Mouse (Mus musculus) liver, embryonic 16.5 days (tissue): ENCODE results near the gene Slco1a1. TPM values are rescaled to one million over a fixed set of nuclear protein-coding genes. Genes with fewer than 3 reads are reported as not detected.
A peak's percentile ranks its signal among the peaks of the same experiment; 100 is the strongest.
"Not testable (repeated sequence)": the region's sequence is repeated elsewhere in the genome, so short reads cannot be mapped to it uniquely, and the experiment has no call there.

ENCODE experiments used
- ATAC-seq: fragments of 200-750 bp; cut with Nextera tagmentation; 2 replicates; pipeline ENCODE4 v1.8.0; 2017; ENCODE audit warnings: low read depth, mild to moderate bottlenecking, moderate number of reproducible peaks, moderate library complexity
- H3K27ac ChIP-seq: fragments of 300-500 bp; sonication (generic); 2 replicates; pipeline ENCODE4 v1.5.1; 2014; ENCODE audit warnings: mild to moderate bottlenecking, low read length
- H3K27me3 ChIP-seq: fragments of 300-500 bp; sonication (generic); 2 replicates; pipeline ENCODE4 v1.6.1; 2014; ENCODE audit warnings: low read depth, low read length, mixed read lengths; ENCODE audit not compliant: control insufficient read depth, insufficient read depth
- H3K36me3 ChIP-seq: fragments of 300-500 bp; sonication (generic); 2 replicates; pipeline ENCODE4 v1.6.1; 2014; ENCODE audit warnings: mild to moderate bottlenecking; ENCODE audit not compliant: control insufficient read depth, insufficient read depth
- H3K4me1 ChIP-seq: fragments of 300-500 bp; sonication (generic); 2 replicates; pipeline ENCODE4 v1.6.1; 2014; ENCODE audit warnings: low read depth, low read length, mixed read lengths; ENCODE audit not compliant: control insufficient read depth
- H3K4me2 ChIP-seq: fragments of 300-500 bp; sonication (generic); 2 replicates; pipeline ENCODE4 v1.6.1; 2014; ENCODE audit warnings: low read depth, low read length, mixed read lengths
- H3K4me3 ChIP-seq: fragments of 300-500 bp; sonication (generic); 2 replicates; pipeline ENCODE4 v1.5.1; 2014; ENCODE audit warnings: low read depth, mild to moderate bottlenecking, low read length
- H3K9ac ChIP-seq: fragments of 300-500 bp; sonication (generic); 2 replicates; pipeline ENCODE4 v1.6.1; 2014; ENCODE audit warnings: low read depth, low read length
- H3K9me3 ChIP-seq: fragments of 300-500 bp; sonication (generic); replicated peaks from 2 replicates; pipeline ENCODE4 v1.6.1; 2016; ENCODE audit warnings: low read length; ENCODE audit not compliant: control insufficient read depth
- WGBS: fragments of 180-500 bp; shearing (Covaris S2); extraction: QIAGEN DNeasy Blood & Tissue Kit; methylation state at CpG from one replicate; pipeline ENCODE4 v1.1.7; 2014; ENCODE audit not compliant: insufficient replicate concordance; 5-methylcytosine and 5-hydroxymethylcytosine counted together
- polyA plus RNA-seq: library from polyadenylated mRNA; unstranded; fragments of >200 nt; fragmentation: Nextera tagmentation; extraction: Ambion mirVana; gene quantifications from 2 replicates; pipeline ENCODE4 v1.2.1, GENCODE M21; 2015

Slco1a1 gene
- polyA plus RNA-seq, 1 experiment from 2014 or later: not detected

- H3K4me1 ChIP-seq: no peaks in the 10 kb centered on the region
- WGBS: 43% methylated on average over 2 of the region's 2 CpGs
- no peak overlapping the region for H3K4me2 ChIP-seq
- H3K9ac ChIP-seq: no peak overlapping the region
- H3K27ac ChIP-seq: no peak overlapping the region
- no peak for ATAC-seq
- H3K9me3 ChIP-seq: no peaks in the 10 kb centered on the region
- no peak overlapping the region for H3K4me3 ChIP-seq
- H3K36me3 ChIP-seq: no peaks in the 10 kb centered on the region
- H3K27me3 ChIP-seq: no peaks in the 10 kb centered on the region
Observed at GRCm38 (mm10) chr6:141888248-141888647, 58.5 kb downstream of the Slco1a1 start.

DNA sequence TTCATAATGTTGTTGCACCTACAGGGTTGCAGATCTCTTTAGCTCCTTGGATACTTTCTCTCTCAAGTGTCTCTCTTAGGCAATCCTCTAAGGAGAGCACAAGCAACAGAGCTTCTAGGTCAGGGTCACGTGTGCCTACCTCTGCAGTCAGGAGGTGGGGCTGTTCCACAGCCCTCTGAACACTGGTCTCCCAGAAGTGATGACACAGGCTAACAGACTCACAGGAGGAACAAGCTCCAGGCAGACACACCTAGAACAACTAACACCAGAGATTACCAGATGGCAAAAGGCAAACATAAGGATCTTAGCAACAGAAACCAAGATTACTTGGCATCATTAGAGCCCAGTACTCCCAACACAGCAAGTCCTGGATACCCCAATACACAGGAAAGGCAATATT lies 64.2 kb downstream of the Slco1a1 start:
- H3K4me1 ChIP-seq: no peaks in the 10 kb centered on the region
- H3K27ac ChIP-seq: no peak overlapping the region
- H3K4me2 ChIP-seq: no peak overlapping the region
- no peaks in the 10 kb centered on the region for H3K27me3 ChIP-seq
- no peak for ATAC-seq
- no peaks in the 10 kb centered on the region for H3K36me3 ChIP-seq
- no peak overlapping the region for H3K4me3 ChIP-seq
- WGBS: 46% methylated on average over 1 of the region's 1 CpGs
- no peaks in the 10 kb centered on the region for H3K9me3 ChIP-seq
- no peak overlapping the region for H3K9ac ChIP-seq

GRCm38 (mm10) chr6:141875742-141876141 lies 71.0 kb downstream of the Slco1a1 start:
- not testable (repeated sequence) for H3K27ac ChIP-seq, H3K4me1 ChIP-seq, H3K27me3 ChIP-seq, H3K9ac ChIP-seq, H3K4me2 ChIP-seq, ATAC-seq, H3K9me3 ChIP-seq, H3K4me3 ChIP-seq, H3K36me3 ChIP-seq
- 61% methylated on average over 4 of the region's 4 CpGs for WGBS

DNA sequence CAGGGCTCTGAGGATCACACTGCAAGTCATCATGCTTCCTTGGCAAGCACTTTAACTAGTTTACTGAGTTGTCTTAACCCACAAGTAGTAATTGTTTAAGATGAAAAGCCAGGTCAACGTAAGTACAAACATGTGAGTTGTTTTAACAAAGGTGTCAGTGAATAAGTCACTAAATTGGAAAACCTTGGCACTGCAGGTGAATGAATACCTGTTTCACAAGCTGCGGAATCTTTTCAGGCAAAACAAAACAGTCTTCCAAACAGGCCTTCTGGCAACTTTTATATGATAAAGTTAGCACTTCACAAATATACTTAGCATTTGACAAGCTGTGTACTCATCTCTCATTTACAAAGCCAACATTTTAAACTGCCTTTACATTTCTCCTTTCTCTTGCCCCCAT lies 75.1 kb downstream of the Slco1a1 start:
- no peaks in the 10 kb centered on the region for H3K27me3 ChIP-seq
- no peak for ATAC-seq
- H3K4me3 ChIP-seq: no peak overlapping the region
- no peaks in the 10 kb centered on the region for H3K9me3 ChIP-seq
- H3K4me2 ChIP-seq: no peak overlapping the region
- H3K36me3 ChIP-seq: no peaks in the 10 kb centered on the region
- peak overlapping the region; percentile 65 for H3K27ac ChIP-seq
- no peaks in the 10 kb centered on the region for H3K4me1 ChIP-seq
- 45% methylated on average over 2 of the region's 2 CpGs for WGBS
- H3K9ac ChIP-seq: no peak overlapping the region

GRCm38 (mm10) chr6:141868735-141869134 lies 78.0 kb downstream of the Slco1a1 start:
- Histone ChIP-seq H3K4me2 (no peak overlapping the region), H3K36me3 (no peaks in the 10 kb centered on the region), H3K9ac (no peak overlapping the region), H3K4me3 (no peak overlapping the region), H3K27me3 (no peaks in the 10 kb centered on the region), H3K9me3 (no peaks in the 10 kb centered on the region), H3K27ac (peak overlapping the region; percentile 37), H3K4me1 (no peaks in the 10 kb centered on the region)
- peak; percentile 75 for ATAC-seq
- WGBS: 56% methylated on average over 5 of the region's 5 CpGs

GRCm38 (mm10) chr6:141866026-141866425 lies 80.7 kb downstream of the Slco1a1 start:
- no peak overlapping the region for H3K4me2 ChIP-seq
- H3K4me3 ChIP-seq: no peak overlapping the region
- 49% methylated on average over 5 of the region's 5 CpGs for WGBS
- ATAC-seq: no peak
- H3K27ac ChIP-seq: no peak overlapping the region
- no peaks in the 10 kb centered on the region for H3K9me3 ChIP-seq
- H3K27me3 ChIP-seq: no peaks in the 10 kb centered on the region
- H3K36me3 ChIP-seq: no peaks in the 10 kb centered on the region
- no peak overlapping the region for H3K9ac ChIP-seq
- H3K4me1 ChIP-seq: no peaks in the 10 kb centered on the region

GRCm38 (mm10) chr6:141857735-141858531 lies 88.8 kb downstream of the Slco1a1 start:
- Histone ChIP-seq H3K36me3 (no peaks in the 10 kb centered on the region), H3K4me3 (no peak overlapping the region), H3K4me2 (no peak overlapping the region), H3K27ac (no peak overlapping the region), H3K9ac (no peak overlapping the region), H3K9me3 (no peaks in the 10 kb centered on the region), H3K4me1 (no peaks in the 10 kb centered on the region), H3K27me3 (no peaks in the 10 kb centered on the region)
- WGBS: 61% methylated on average over 8 of the region's 8 CpGs
- ATAC-seq: no peak

Other genes starting within 250 kb of the Slco1a1 start
- gene Gm5724, start 173.2 kb downstream of the Slco1a1 start, polyA plus RNA-seq: not detected in 2 replicates
- gene Slco1a4, start 90.8 kb downstream of the Slco1a1 start, polyA plus RNA-seq: not detected in 2 replicates
- gene Gm6614, start 64.5 kb upstream of the Slco1a1 start, polyA plus RNA-seq: not detected in 2 replicates